Mouse (Mus musculus) forebrain, embryonic 14.5 days (tissue): Measurements from ENCODE around the gene Nek9. TPM values are rescaled to one million over a fixed set of nuclear protein-coding genes. Genes with fewer than 3 reads are reported as not detected.

Experiments
- ATAC-seq: fragments of 200-750 bp; cut with Nextera tagmentation; 2 replicates; pipeline ENCODE4 v1.8.0; 2017; ENCODE audit warnings: mild to moderate bottlenecking, moderate library complexity
- DNase-seq: peaks from one replicate; pipeline ENCODE4 v3.0.0-alpha.2; 2015; ENCODE audit warnings: low spot score
- H3K27ac ChIP-seq: fragments of 300-500 bp; sonication (generic); 2 replicates; pipeline ENCODE4 v1.5.1; 2014; ENCODE audit warnings: low read depth, mild to moderate bottlenecking, control low read depth, low read length, moderate library complexity
- H3K27me3 ChIP-seq: fragments of 300-500 bp; sonication (generic); replicated peaks from 2 replicates; pipeline ENCODE4 v1.6.1; 2014; ENCODE audit warnings: low read length, control low read depth, mixed read lengths; ENCODE audit not compliant: control insufficient read depth, insufficient read depth
- H3K36me3 ChIP-seq: fragments of 300-500 bp; sonication (generic); 2 replicates; pipeline ENCODE4 v1.6.1; 2014; ENCODE audit warnings: low read length, control low read depth; ENCODE audit not compliant: control insufficient read depth, insufficient read depth
- H3K4me1 ChIP-seq: fragments of 300-500 bp; sonication (generic); 2 replicates; pipeline ENCODE4 v1.6.1; 2014; ENCODE audit warnings: antibody characterized with exemption, low read length, control low read depth; ENCODE audit not compliant: control insufficient read depth, insufficient read depth
- H3K4me2 ChIP-seq: fragments of 300-500 bp; sonication (generic); 2 replicates; pipeline ENCODE4 v1.6.1; 2014; ENCODE audit warnings: mild to moderate bottlenecking, control low read depth, low read length
- H3K4me3 ChIP-seq: fragments of 300-500 bp; sonication (generic); 2 replicates; pipeline ENCODE4 v1.5.1; 2014; ENCODE audit warnings: low read depth, low read length, control low read depth
- H3K9ac ChIP-seq: fragments of 300-500 bp; sonication (generic); 2 replicates; pipeline ENCODE4 v1.6.1; 2014; ENCODE audit warnings: mild to moderate bottlenecking, low read length, control low read depth, moderate library complexity
- H3K9me3 ChIP-seq: fragments of 300-500 bp; sonication (generic); replicated peaks from 2 replicates; pipeline ENCODE4 v1.6.1; 2016; ENCODE audit warnings: low read length, control low read depth, mixed read lengths; ENCODE audit not compliant: control insufficient read depth
- WGBS: fragments of 180-500 bp; shearing (Covaris S2); extraction: QIAGEN DNeasy Blood & Tissue Kit; methylation state at CpG from one replicate; pipeline ENCODE4 v1.1.7; 2014; 5-methylcytosine and 5-hydroxymethylcytosine counted together
- polyA plus RNA-seq: library from polyadenylated mRNA; unstranded; fragments of >200 nt; fragmentation: Nextera tagmentation; extraction: Ambion mirVana; gene quantifications from 2 replicates; pipeline ENCODE4 v1.2.1, GENCODE M21; 2014

Gene Nek9
- polyA plus RNA-seq, 1 experiment from 2014 or later: 10.4 TPM

DNA sequence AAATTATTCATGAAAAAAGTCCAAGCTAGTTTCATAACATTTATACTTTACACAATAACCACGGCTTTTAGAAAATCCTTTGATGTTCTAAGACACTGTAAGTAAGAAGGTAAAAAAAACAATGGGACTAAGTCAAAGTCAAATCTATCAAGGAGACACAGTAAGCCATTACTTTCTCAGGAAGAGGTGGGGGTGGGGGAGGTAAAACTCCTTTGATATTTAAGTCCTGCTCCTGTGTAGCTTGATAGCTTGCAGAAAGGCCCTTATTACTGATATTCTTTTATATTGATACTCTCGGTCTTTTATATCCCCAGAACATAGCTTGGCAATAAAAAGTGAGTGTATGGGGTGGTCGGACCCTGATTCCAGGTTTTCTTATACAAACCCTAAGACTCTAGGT is 69.3 kb downstream of the Nek9 start:
- Histone ChIP-seq H3K4me1 (peaks cover 7% of the 10 kb centered on the region; the same call in 1 of the 2 replicates), H3K27ac (peak overlapping the region; percentile 87), H3K9me3 (no peaks in the 10 kb centered on the region), H3K4me3 (peak overlapping the region; percentile 54), H3K4me2 (peak overlapping the region; percentile 57), H3K27me3 (no peaks in the 10 kb centered on the region), H3K9ac (peak overlapping the region; percentile 77), H3K36me3 (0 out of 2 replicates have a peak, but pooled peaks cover 7% of the 10 kb centered on the region)
- 58% methylated on average over 3 of the region's 3 CpGs for WGBS
- ATAC-seq (no peak), DNase-seq (no peak)

DNA sequence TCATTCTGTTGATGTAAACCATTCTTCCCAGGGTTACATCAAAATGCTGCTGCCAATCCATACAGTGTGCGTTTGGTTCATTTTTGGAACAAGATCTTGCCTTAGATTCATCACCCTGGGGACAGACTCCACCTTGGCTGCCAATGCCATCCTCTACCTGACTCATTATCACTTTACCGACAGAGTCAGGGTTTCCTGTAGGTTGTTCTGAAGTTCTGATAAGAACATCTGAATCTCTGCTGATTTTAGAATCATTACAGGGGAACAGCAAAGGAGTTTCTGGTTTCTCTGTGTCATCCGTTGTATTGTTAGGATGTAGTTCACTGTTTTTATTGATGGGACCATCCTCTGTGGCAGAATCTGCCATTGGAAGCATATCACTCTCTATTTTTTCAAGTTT is 72.9 kb downstream of the Nek9 start:
- peaks cover 7% of the 10 kb centered on the region; the same call in 1 of the 2 replicates for H3K4me1 ChIP-seq
- ATAC-seq: no peak
- no peak overlapping the region for H3K9ac ChIP-seq
- no peak overlapping the region for H3K4me3 ChIP-seq
- H3K4me2 ChIP-seq: no peak overlapping the region
- no peaks in the 10 kb centered on the region for H3K9me3 ChIP-seq
- 97% methylated on average over 3 of the region's 3 CpGs for WGBS
- no peaks in the 10 kb centered on the region for H3K27me3 ChIP-seq
- DNase-seq: no peak
- no peak overlapping the region for H3K27ac ChIP-seq
- H3K36me3 ChIP-seq: 0 out of 2 replicates have a peak, but pooled peaks cover 7% of the 10 kb centered on the region

DNA sequence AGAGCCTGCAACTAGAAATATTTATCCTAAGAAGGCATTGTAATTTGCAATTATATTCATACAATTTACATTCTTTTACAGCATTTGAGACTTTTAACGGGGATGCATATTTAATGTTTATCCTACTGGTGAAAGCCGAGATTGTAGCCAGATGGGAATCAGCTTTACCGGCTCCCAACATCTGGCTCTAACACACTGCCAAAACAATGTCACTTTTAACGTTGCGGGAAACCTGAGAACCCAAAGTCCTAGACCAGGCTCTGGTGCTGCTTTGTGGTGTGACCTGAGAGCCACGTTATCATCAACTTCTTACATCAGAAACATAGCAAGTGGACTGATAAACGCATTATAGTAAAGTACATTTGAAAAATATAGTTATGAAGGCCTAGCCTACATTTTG is 74.2 kb downstream of the Nek9 start:
- Histone ChIP-seq H3K4me2 (no peak overlapping the region), H3K36me3 (0 out of 2 replicates have a peak, but pooled peaks cover 7% of the 10 kb centered on the region), H3K9me3 (no peaks in the 10 kb centered on the region), H3K4me3 (no peak overlapping the region), H3K27me3 (no peaks in the 10 kb centered on the region), H3K9ac (no peak overlapping the region), H3K4me1 (peaks cover 5% of the 10 kb centered on the region; the same call in 1 of the 2 replicates), H3K27ac (no peak overlapping the region)
- DNase-seq: no peak
- WGBS: 64% methylated on average over 7 of the region's 7 CpGs
- no peak for ATAC-seq

DNA sequence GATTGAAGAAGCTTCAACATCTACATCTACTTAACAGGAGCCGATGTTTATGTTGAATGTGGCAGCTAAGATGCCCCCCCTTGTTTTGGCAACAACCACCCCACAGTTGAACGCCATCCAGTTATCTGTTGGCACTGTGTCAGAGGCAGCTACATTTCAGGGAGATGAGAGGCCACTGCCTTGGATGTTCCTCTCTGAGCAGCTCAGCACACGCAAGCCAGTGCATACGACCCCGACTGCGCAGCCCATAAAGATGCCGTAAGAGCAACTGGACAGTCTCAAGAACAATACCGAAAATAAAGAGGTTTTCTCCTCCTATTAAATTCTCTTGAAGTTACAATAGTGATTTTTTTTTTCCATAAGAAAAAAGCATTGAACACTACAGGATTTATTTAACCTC is 74.6 kb downstream of the Nek9 start:
- Histone ChIP-seq H3K4me1 (peaks cover 3% of the 10 kb centered on the region; the same call in 1 of the 2 replicates), H3K4me2 (no peak overlapping the region), H3K36me3 (0 out of 2 replicates have a peak, but pooled peaks cover 7% of the 10 kb centered on the region), H3K9ac (no peak overlapping the region), H3K27me3 (no peaks in the 10 kb centered on the region), H3K9me3 (no peaks in the 10 kb centered on the region), H3K27ac (no peak overlapping the region), H3K4me3 (no peak overlapping the region)
- DNase-seq (peak; percentile 36), ATAC-seq (peak; percentile 15; the same call in 1 of the 2 replicates)
- WGBS: 75% methylated on average over 8 of the region's 8 CpGs

DNA sequence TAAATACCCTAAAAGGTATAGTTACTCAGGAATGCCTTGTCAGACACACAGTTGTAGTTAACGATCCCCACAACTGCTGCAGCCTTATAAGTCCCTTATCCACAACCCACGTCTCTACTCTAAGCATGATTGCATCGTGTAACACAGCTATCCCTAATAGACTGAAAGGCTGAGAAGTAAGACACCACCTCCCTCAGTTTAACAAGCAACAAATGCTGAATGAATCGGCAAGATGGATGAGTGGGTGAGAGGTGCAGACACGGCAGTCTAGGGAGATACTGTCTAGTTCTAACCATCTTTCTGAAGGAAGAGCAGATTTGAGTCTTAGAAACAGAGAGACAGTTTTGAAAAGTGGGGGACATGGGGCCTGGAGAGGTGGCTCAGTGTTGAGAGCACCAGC is 76.0 kb downstream of the Nek9 start:
- peaks cover 3% of the 10 kb centered on the region; the same call in 1 of the 2 replicates for H3K4me1 ChIP-seq
- WGBS: 80% methylated on average over 5 of the region's 5 CpGs
- no peak overlapping the region for H3K9ac ChIP-seq
- no peak for DNase-seq
- H3K27ac ChIP-seq: no peak overlapping the region
- no peak for ATAC-seq
- H3K27me3 ChIP-seq: no peaks in the 10 kb centered on the region
- no peak overlapping the region for H3K4me2 ChIP-seq
- H3K36me3 ChIP-seq: no peaks in the 10 kb centered on the region
- H3K4me3 ChIP-seq: no peak overlapping the region
- H3K9me3 ChIP-seq: no peaks in the 10 kb centered on the region

DNA sequence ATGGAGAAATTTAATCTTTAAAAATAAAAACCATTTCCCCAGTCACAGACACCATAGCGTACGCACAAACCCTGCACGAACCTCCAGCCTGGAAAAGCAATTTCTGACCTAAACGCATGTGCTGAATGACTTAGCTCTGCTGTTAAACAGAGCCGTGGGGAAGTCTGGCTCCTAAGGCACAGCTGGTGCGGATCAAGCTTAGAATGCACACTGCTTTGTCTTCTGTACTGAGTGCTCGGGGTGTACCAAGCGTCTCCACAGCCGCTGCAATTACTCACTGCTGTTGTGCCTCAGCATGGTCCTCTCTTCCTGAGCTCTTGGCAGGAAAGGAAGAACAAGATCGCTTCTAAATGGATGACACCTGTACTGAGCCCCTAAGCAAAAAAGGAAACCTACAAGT is 76.7 kb downstream of the Nek9 start:
- ATAC-seq (no peak), DNase-seq (peak; percentile 33)
- H3K9ac ChIP-seq: no peak overlapping the region
- 62% methylated on average over 10 of the region's 10 CpGs for WGBS
- H3K9me3 ChIP-seq: no peaks in the 10 kb centered on the region
- H3K27ac ChIP-seq: no peak overlapping the region
- no peak overlapping the region for H3K4me3 ChIP-seq
- no peak overlapping the region for H3K4me2 ChIP-seq
- no peaks in the 10 kb centered on the region for H3K36me3 ChIP-seq
- H3K4me1 ChIP-seq: peaks cover 3% of the 10 kb centered on the region; the same call in 1 of the 2 replicates
- no peaks in the 10 kb centered on the region for H3K27me3 ChIP-seq

DNA sequence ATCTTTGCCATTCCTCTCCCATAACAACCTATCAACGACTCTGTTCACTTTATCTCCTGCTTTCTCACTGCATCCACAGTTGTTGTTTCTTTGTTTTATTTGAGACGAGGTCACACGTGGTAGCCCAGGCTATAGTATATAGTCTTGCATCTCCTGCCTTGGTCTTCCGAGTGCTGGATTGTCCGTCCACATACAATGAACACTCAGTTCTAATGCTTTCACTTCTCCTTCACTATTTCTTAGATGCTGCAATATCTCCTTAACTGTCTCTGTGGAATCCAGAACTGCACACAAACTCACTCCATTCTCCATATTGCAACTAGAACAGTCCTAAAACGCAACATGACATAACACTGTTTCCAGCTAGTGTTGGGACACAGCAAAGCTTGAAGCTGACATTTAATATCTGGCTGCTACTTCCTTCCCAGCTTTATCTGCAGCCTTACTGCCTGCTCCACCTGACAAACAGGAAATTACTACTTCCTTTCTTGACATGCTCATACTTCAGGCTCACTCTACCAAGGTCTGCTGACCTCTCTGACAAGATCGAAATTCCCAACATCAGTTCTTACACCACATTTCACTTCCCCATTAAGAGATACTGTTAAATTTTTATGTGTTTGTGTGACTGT is 82.0 kb downstream of the Nek9 start:
- DNase-seq (no peak), ATAC-seq (no peak)
- Histone ChIP-seq H3K4me1 (no peaks in the 10 kb centered on the region), H3K27me3 (no peaks in the 10 kb centered on the region), H3K27ac (no peak overlapping the region), H3K36me3 (no peaks in the 10 kb centered on the region), H3K4me2 (no peak overlapping the region), H3K9ac (no peak overlapping the region), H3K9me3 (no peaks in the 10 kb centered on the region), H3K4me3 (no peak overlapping the region)
- WGBS: 87% methylated on average over 7 of the region's 7 CpGs

DNA sequence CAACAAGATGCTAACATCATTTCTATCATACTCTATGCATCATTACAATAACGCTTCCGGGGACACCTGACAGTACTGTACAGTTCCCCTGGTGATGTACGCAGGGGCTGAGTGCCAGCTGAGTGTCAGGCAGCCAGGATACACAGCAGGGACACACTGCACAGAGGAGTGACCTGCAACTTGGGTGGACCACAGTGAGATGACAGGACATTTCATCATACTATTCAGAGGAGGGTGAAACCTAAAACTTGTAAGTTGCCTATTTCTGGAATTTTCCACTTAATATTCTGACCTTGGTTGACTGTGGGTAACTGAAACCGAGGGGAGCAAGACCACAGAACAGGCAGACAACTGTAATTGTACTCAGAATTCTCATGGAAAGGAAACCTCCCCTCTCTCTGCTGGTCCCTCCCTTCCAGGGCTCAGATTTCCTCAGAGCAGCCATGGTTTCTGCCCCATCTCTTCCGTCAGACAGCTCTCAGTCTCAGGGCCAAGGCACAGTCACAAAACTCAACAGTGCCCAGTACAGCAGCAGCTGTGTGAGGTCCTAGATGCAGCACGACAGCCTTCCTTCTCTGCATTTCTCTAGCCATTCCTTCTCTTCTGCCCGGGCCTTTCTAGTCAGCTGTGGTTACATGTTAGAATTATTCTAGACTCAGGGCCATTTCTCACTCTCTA is 82.9 kb downstream of the Nek9 start:
- Histone ChIP-seq H3K4me2 (no peak overlapping the region), H3K36me3 (no peaks in the 10 kb centered on the region), H3K27ac (no peak overlapping the region), H3K9ac (no peak overlapping the region), H3K9me3 (no peaks in the 10 kb centered on the region), H3K27me3 (no peaks in the 10 kb centered on the region), H3K4me3 (no peak overlapping the region), H3K4me1 (no peaks in the 10 kb centered on the region)
- DNase-seq (no peak), ATAC-seq (no peak)
- WGBS: 80% methylated on average over 7 of the region's 7 CpGs

DNA sequence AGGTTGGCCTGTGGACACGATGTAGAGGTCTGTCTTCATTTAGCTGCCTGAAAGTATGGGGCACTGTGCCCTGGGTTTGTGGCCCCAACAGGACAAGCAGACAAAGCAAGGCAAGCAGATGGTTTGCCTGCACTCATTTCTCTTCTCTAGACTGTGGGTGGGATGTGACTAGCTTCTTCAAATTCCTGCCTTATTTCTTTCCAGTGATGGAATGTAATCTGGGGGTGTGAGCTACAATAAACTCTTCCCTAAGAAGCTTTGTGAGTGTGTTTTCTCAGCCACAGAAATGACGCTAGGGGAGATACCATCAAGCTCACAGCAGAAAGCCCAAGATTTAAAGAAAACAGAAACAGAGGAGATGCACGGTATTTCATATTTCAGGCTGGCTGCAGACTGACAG is 87.1 kb downstream of the Nek9 start:
- Histone ChIP-seq H3K4me1 (no peaks in the 10 kb centered on the region), H3K9ac (no peak overlapping the region), H3K36me3 (peaks cover under 1% of the 10 kb centered on the region; the same call in 1 of the 2 replicates), H3K27ac (no peak overlapping the region), H3K27me3 (no peaks in the 10 kb centered on the region), H3K4me3 (no peak overlapping the region), H3K4me2 (no peak overlapping the region), H3K9me3 (0 out of 2 replicates have a peak, but pooled peaks cover 2% of the 10 kb centered on the region)
- WGBS: 90% methylated on average over 3 of the region's 3 CpGs
- DNase-seq: no peak
- ATAC-seq: no peak
